Mouse (Mus musculus) liver, postnatal 0 days (tissue): Measurements from ENCODE around the gene Gmnn. TPM values are rescaled to one million over a fixed set of nuclear protein-coding genes. Genes with fewer than 3 reads are reported as not detected.

Source experiments
- ATAC-seq: fragments of 200-750 bp; cut with Nextera tagmentation; 2 replicates; pipeline ENCODE4 v1.8.0; 2017; ENCODE audit warnings: mild to moderate bottlenecking, moderate library complexity
- DNase-seq: peaks from one replicate; pipeline ENCODE4 v3.0.0-alpha.2; 2016
- H3K27ac ChIP-seq: fragments of 300-500 bp; sonication (generic); 2 replicates; pipeline ENCODE4 v1.5.1; 2014; ENCODE audit warnings: antibody characterized with exemption, moderate library complexity, mild to moderate bottlenecking, low read depth
- H3K27me3 ChIP-seq: fragments of 300-500 bp; sonication (generic); 2 replicates; pipeline ENCODE4 v1.6.1; 2014; ENCODE audit warnings: low read length, control low read depth, mixed read lengths; ENCODE audit not compliant: insufficient read depth
- H3K36me3 ChIP-seq: fragments of 300-500 bp; sonication (generic); replicated peaks from 2 replicates; pipeline ENCODE4 v1.6.1; 2014; ENCODE audit warnings: mild to moderate bottlenecking, control low read depth, low read length, moderate library complexity, mixed read lengths; ENCODE audit not compliant: insufficient read depth
- H3K4me1 ChIP-seq: fragments of 300-500 bp; sonication (generic); 2 replicates; pipeline ENCODE4 v1.6.1; 2014; ENCODE audit warnings: antibody characterized with exemption, mild to moderate bottlenecking, control low read depth; ENCODE audit not compliant: insufficient read depth
- H3K4me2 ChIP-seq: fragments of 300-500 bp; sonication (generic); 2 replicates; pipeline ENCODE4 v1.6.1; 2014; ENCODE audit warnings: low read depth, mild to moderate bottlenecking, low read length, moderate library complexity, mixed read lengths
- H3K4me3 ChIP-seq: fragments of 300-500 bp; sonication (generic); 2 replicates; pipeline ENCODE4 v1.5.1; 2014; ENCODE audit warnings: low read depth, low read length
- H3K9ac ChIP-seq: fragments of 300-500 bp; sonication (generic); replicated peaks from 2 replicates; pipeline ENCODE4 v1.6.1; 2014; ENCODE audit warnings: mild to moderate bottlenecking, moderate library complexity
- H3K9me3 ChIP-seq: fragments of 300-500 bp; sonication (generic); 2 replicates; pipeline ENCODE4 v1.6.1; 2016; ENCODE audit warnings: mild to moderate bottlenecking, control low read depth, low read length, mixed read lengths
- CTCF ChIP-seq: sonication (generic); IDR thresholded peaks from 2 replicates; pipeline ENCODE4 v1.5.1; 2016; ENCODE audit warnings: antibody characterized with exemption, low read depth
- EP300 ChIP-seq: IDR thresholded peaks from 2 replicates; pipeline ENCODE4 v1.6.1; 2016; ENCODE audit warnings: antibody characterized with exemption, low read depth, mild to moderate bottlenecking
- WGBS: fragments of 180-500 bp; shearing (Covaris S2); extraction: QIAGEN DNeasy Blood & Tissue Kit; methylation state at CpG from one replicate; pipeline ENCODE4 v1.1.7; 2014; ENCODE audit not compliant: insufficient replicate concordance; 5-methylcytosine and 5-hydroxymethylcytosine counted together
- polyA plus RNA-seq: library from polyadenylated mRNA; unstranded; fragments of >200 nt; fragmentation: Nextera tagmentation; extraction: Ambion mirVana; gene quantifications from 2 replicates; pipeline ENCODE4 v1.2.1, GENCODE M21; 2015

The Gmnn gene
- polyA plus RNA-seq, 1 experiment from 2014 or later = 69.1 TPM

GRCm38 (mm10) chr13:24762254-24762653 is 531 bp upstream of the Gmnn start:
- Histone ChIP-seq H3K4me1 (peaks cover 19% of the 10 kb centered on the region), H3K9ac (peak overlapping the region; percentile 87), H3K9me3 (no peaks in the 10 kb centered on the region), H3K4me2 (peak overlapping the region; percentile 82), H3K27me3 (no peaks in the 10 kb centered on the region), H3K36me3 (peaks cover 19% of the 10 kb centered on the region), H3K27ac (peak overlapping the region; percentile 96), H3K4me3 (peak overlapping the region; percentile 76)
- DNase-seq (no peak), ATAC-seq (no peak)
- 20% methylated on average over 4 of the region's 4 CpGs for WGBS
- TF ChIP-seq CTCF = no peak
- no peak for TF ChIP-seq EP300

DNA sequence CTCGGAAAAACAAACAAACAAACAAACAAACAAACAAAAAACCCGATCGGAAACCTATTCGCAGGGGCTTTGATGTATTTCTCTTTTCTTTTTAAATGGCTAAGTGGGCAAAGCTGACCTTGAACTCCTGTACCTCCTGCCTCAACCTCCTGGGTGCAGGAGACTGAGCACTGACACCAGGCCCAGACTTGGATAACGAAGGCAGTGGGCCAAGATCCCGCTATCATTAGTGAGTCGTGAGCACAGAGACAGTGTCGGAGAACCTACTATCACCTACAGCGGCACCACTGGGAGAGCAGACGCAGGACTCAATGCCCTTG is 680 bp downstream of the Gmnn start:
- H3K36me3 ChIP-seq = peaks cover 31% of the 10 kb centered on the region
- TF ChIP-seq CTCF = 0 out of 2 replicates have a peak, but pooled peaks have one; percentile 6
- no peak for TF ChIP-seq EP300
- ATAC-seq (no peak), DNase-seq (no peak)
- H3K4me2 ChIP-seq = peak overlapping the region; percentile 82
- no peaks in the 10 kb centered on the region for H3K9me3 ChIP-seq
- H3K4me1 ChIP-seq = peaks cover 19% of the 10 kb centered on the region
- H3K27me3 ChIP-seq = no peaks in the 10 kb centered on the region
- H3K9ac ChIP-seq = peak overlapping the region; percentile 87
- peak overlapping the region; percentile 76 for H3K4me3 ChIP-seq
- WGBS = 5% methylated on average over 10 of the region's 10 CpGs
- peak overlapping the region; percentile 96 for H3K27ac ChIP-seq

DNA sequence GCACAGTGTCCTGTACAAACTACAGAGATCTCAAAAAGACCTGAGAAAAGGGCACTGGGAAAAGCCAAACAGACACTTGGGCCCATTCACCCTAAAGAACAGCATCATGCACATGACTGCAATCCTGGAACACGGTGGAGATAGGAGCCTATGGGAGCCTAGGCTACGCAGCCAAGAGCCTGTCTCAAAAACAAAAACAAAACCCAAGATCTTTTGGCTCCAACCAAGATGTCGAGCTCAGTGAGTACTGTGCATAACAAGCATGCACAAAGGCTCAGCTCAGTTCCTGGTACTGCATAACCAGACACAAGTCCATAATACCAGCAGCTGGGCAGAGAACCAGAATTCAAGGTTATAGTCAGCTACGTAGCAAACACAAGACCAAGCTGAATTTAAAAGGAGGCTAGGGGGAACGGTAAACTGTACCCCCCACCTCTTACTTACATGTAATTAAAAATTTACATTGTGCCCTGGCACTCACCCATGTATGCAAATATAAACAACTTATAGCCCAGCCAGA is 1.3 kb downstream of the Gmnn start:
- Histone ChIP-seq H3K9me3 (no peaks in the 10 kb centered on the region), H3K4me2 (peak overlapping the region; percentile 82), H3K4me3 (peak overlapping the region; percentile 76), H3K27me3 (no peaks in the 10 kb centered on the region), H3K27ac (peak overlapping the region; percentile 96), H3K36me3 (peaks cover 36% of the 10 kb centered on the region), H3K9ac (peak overlapping the region; percentile 87), H3K4me1 (peaks cover 19% of the 10 kb centered on the region)
- ATAC-seq (no peak), DNase-seq (no peak)
- WGBS = 59% methylated on average over 5 of the region's 5 CpGs
- TF ChIP-seq EP300 = no peak
- TF ChIP-seq CTCF = no peak

GRCm38 (mm10) chr13:24759451-24759850 is 2.3 kb downstream of the Gmnn start:
- no peak overlapping the region for H3K4me3 ChIP-seq
- no peak overlapping the region for H3K27ac ChIP-seq
- DNase-seq = no peak
- H3K4me1 ChIP-seq = peaks cover 19% of the 10 kb centered on the region
- ATAC-seq = no peak
- 60% methylated on average over 10 of the region's 10 CpGs for WGBS
- peaks cover 44% of the 10 kb centered on the region for H3K36me3 ChIP-seq
- H3K9ac ChIP-seq = no peak overlapping the region
- TF ChIP-seq CTCF = no peak
- TF ChIP-seq EP300 = no peak
- peak overlapping the region; percentile 82 for H3K4me2 ChIP-seq
- no peaks in the 10 kb centered on the region for H3K9me3 ChIP-seq
- no peaks in the 10 kb centered on the region for H3K27me3 ChIP-seq

DNA sequence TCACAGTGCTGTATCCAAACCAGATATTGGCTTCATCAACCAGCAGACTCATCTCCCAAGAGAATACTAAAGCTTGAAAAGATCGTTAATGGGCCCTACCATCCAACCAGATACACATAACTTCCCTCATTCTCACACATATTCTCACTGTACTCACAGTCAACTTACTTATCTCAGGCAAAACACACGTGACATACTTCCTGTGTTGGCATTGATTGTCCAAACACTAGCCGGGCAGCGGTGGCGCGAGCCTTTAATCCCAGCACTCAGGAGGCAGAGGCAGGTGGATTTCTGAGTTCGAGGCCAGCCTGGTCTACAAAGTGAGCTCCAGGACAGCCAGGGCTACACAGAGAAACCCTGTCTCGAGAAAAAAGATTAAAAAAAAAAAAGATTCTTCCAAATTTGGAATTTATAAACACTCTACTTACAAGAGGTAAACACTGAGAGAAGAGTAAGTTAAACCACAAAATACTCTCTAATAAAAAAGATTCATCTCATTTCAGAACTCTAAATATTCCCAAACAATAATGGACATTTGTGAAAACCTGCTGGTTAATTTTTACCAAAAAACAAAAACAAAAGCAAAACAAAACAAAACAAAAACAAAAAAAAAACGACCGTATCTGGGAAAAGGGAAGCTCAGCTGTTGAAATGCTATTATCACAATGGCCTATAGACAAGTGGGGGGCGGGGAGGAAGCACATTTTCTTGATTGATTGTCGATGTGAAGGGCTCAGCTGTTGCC is 3.7 kb downstream of the Gmnn start:
- Histone ChIP-seq H3K36me3 (peaks cover 53% of the 10 kb centered on the region), H3K27ac (no peak overlapping the region), H3K4me1 (peaks cover 19% of the 10 kb centered on the region), H3K4me2 (no peak overlapping the region), H3K27me3 (no peaks in the 10 kb centered on the region), H3K4me3 (no peak overlapping the region), H3K9me3 (no peaks in the 10 kb centered on the region), H3K9ac (no peak overlapping the region)
- DNase-seq (no peak), ATAC-seq (no peak)
- 65% methylated on average over 12 of the region's 12 CpGs for WGBS
- TF ChIP-seq CTCF (no peak), EP300 (no peak)

DNA sequence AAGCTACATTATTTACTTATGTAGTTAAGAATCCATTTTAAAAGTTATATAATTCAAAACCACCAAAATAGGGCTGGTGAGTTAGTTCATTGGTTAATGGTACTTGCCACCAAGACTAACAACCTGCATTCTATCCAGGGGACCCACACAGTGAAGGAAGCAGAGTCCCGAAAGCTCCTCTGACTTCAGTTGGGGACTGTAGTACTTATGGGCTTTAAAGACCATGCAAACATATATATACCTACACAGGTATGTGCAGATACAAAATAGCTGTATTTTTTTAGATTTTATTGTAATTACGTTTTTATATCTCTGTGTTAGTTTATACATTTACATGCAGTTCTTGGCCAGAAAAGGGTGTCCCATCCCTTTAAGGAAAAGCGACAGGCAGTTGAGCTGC is 5.0 kb downstream of the Gmnn start:
- Histone ChIP-seq H3K36me3 (peaks cover 63% of the 10 kb centered on the region), H3K4me3 (no peak overlapping the region), H3K27ac (no peak overlapping the region), H3K9me3 (no peaks in the 10 kb centered on the region), H3K4me2 (no peak overlapping the region), H3K4me1 (peaks cover 14% of the 10 kb centered on the region), H3K9ac (no peak overlapping the region), H3K27me3 (no peaks in the 10 kb centered on the region)
- no peak for TF ChIP-seq EP300
- TF ChIP-seq CTCF = no peak
- WGBS = 94% methylated on average over 3 of the region's 3 CpGs
- DNase-seq = no peak
- ATAC-seq = no peak
